Mouse (Mus musculus): ENCODE results near the gene Tspan18.

Tspan18 gene

GRCm38 (mm10) chr2:93333817-93334731 lies at the start of gene Tspan18:
Gene Tspan18, minus strand, starts transcription at chr2:93334505.
- peak; percentile 92 for DNase-seq

GRCm38 (mm10) chr2:93383831-93384230 lies 49.5 kb upstream of the Tspan18 start:
- DNase-seq, result no peak

GRCm38 (mm10) chr2:93380680-93381089 lies 46.4 kb upstream of the Tspan18 start:
- peak; percentile 36 for DNase-seq

GRCm38 (mm10) chr2:93377797-93378196 lies 43.5 kb upstream of the Tspan18 start:
- no peak for DNase-seq

GRCm38 (mm10) chr2:93377157-93377556 lies 42.9 kb upstream of the Tspan18 start:
- DNase-seq, result no peak

GRCm38 (mm10) chr2:93372872-93373271 lies 38.6 kb upstream of the Tspan18 start:
- no peak for DNase-seq

- peak; percentile 68 for DNase-seq
Observed at GRCm38 (mm10) chr2:93372097-93372571, 37.8 kb upstream of the Tspan18 start.

- peak; percentile 41 for DNase-seq
Observed at GRCm38 (mm10) chr2:93368954-93369353, 34.6 kb upstream of the Tspan18 start.

- DNase-seq, result no peak
Observed at GRCm38 (mm10) chr2:93367962-93368361, 33.7 kb upstream of the Tspan18 start.

GRCm38 (mm10) chr2:93365411-93365810 lies 31.1 kb upstream of the Tspan18 start:
- DNase-seq, result no peak

GRCm38 (mm10) chr2:93364951-93365350 lies 30.6 kb upstream of the Tspan18 start:
- DNase-seq, result no peak

- DNase-seq, result no peak
Observed at GRCm38 (mm10) chr2:93361454-93361853, 27.1 kb upstream of the Tspan18 start.

- no peak for DNase-seq
Observed at GRCm38 (mm10) chr2:93360310-93360709, 26.0 kb upstream of the Tspan18 start.

GRCm38 (mm10) chr2:93357391-93357790 lies 23.1 kb upstream of the Tspan18 start:
- no peak for DNase-seq

- no peak for DNase-seq
Observed at GRCm38 (mm10) chr2:93355845-93356244, 21.5 kb upstream of the Tspan18 start.

- no peak for DNase-seq
Observed at GRCm38 (mm10) chr2:93354621-93355020, 20.3 kb upstream of the Tspan18 start.

- peak; percentile 31 for DNase-seq
Observed at GRCm38 (mm10) chr2:93353725-93354124, 19.4 kb upstream of the Tspan18 start.

- DNase-seq, result no peak
Observed at GRCm38 (mm10) chr2:93352915-93353685, 18.8 kb upstream of the Tspan18 start.

GRCm38 (mm10) chr2:93351352-93351751 lies 17.0 kb upstream of the Tspan18 start:
- DNase-seq, result no peak

GRCm38 (mm10) chr2:93347018-93347417 lies 12.7 kb upstream of the Tspan18 start:
- no peak for DNase-seq

GRCm38 (mm10) chr2:93346609-93347008 lies 12.3 kb upstream of the Tspan18 start:
- DNase-seq, result no peak

GRCm38 (mm10) chr2:93345663-93346268 lies 11.5 kb upstream of the Tspan18 start:
- DNase-seq, result no peak
